Mouse (Mus musculus) heart, adult 2 months (tissue): ENCODE data around the gene Ccdc122. TPM values are rescaled to one million over a fixed set of nuclear protein-coding genes. Genes with fewer than 3 reads are reported as not detected.
A peak's percentile ranks its signal among the peaks of the same experiment; 100 is the strongest.
"Not testable (repeated sequence)": the region's sequence is repeated elsewhere in the genome, so short reads cannot be mapped to it uniquely, and the experiment has no call there.

Experiments
- DNase-seq, 2 experiments: peaks; one replicate each; pipeline ENCODE4 v3.0.0; 2021
- H3K27ac ChIP-seq: fragments of 200-600 bp; 2 replicates; pipeline ENCODE4 v1.8.1; 2022
- H3K27me3 ChIP-seq: fragments of 200-500 bp; 2 replicates; pipeline ENCODE4 v1.6.1; 2012; ENCODE audit warnings: mild to moderate bottlenecking, low read length, inconsistent platforms, mixed read lengths; ENCODE audit not compliant: control insufficient read depth, insufficient read depth
- H3K36me3 ChIP-seq: fragments of 200-500 bp; 2 replicates; pipeline ENCODE4 v1.6.1; 2012; ENCODE audit warnings: low read length, inconsistent platforms; ENCODE audit not compliant: control insufficient read depth, insufficient read depth
- H3K4me1 ChIP-seq: fragments of 200-500 bp; 2 replicates; pipeline ENCODE4 v1.6.1; 2011; ENCODE audit warnings: low read length; ENCODE audit not compliant: control insufficient read depth, insufficient read depth
- H3K4me3 ChIP-seq: fragments of 200-600 bp; 2 replicates; pipeline ENCODE4 v1.8.1; 2022
- H3K79me2 ChIP-seq: fragments of 200-500 bp; replicated peaks from 2 replicates; pipeline ENCODE4 v1.6.1; 2012; ENCODE audit warnings: mild to moderate bottlenecking, inconsistent platforms, low read length, moderate library complexity, mixed read lengths; ENCODE audit not compliant: control insufficient read depth, insufficient read depth
- H3K9ac ChIP-seq: fragments of 200-500 bp; 2 replicates; pipeline ENCODE4 v1.6.1; 2012; ENCODE audit warnings: low read depth, mild to moderate bottlenecking, control low read depth, inconsistent platforms, low read length, mixed read lengths
- CTCF ChIP-seq: fragments of 200-600 bp; IDR thresholded peaks from 2 replicates; pipeline ENCODE4 v1.8.1; 2022; ENCODE audit warnings: antibody characterized with exemption, mild to moderate bottlenecking, moderate library complexity
- EP300 ChIP-seq: fragments of 200-500 bp; IDR thresholded peaks from 2 replicates; pipeline ENCODE4 v1.6.1; 2011; ENCODE audit warnings: low read depth, low read length, control low read depth; ENCODE audit not compliant: insufficient read depth
- POLR2A ChIP-seq: fragments of 200-500 bp; IDR thresholded peaks from 2 replicates; pipeline ENCODE4 v1.6.1; 2011; ENCODE audit warnings: mild to moderate bottlenecking, low read depth, low read length, control low read depth; ENCODE audit not compliant: insufficient read depth
- WGBS: fragments of 180-500 bp; shearing (Covaris S2); methylation state at CpG from one replicate; pipeline ENCODE4 v1.1.7; 2018; 5-methylcytosine and 5-hydroxymethylcytosine counted together
- intact Hi-C: fragments of 180-260 bp; cut with DNase I; formaldehyde crosslinking; loops from one replicate; pipeline ENCODE4 v1.15.1; 2025
- long read RNA-seq: library from polyadenylated mRNA; stranded (forward); transcript quantifications from one replicate; pipeline ENCODE4 v2.0.0, GENCODE M21; 2021
- polyA plus RNA-seq: library from polyadenylated mRNA; depleted of rRNA; stranded (reverse); fragments of >200 nt; gene quantifications from 2 replicates; pipeline ENCODE4 v1.2.3, GENCODE M21; 2012; rRNA removed
- total RNA-seq, 2 experiments: library from RNA; stranded (reverse); gene quantifications; 2 replicates each; pipeline ENCODE4 v1.2.3; 2021

Gene Ccdc122
- total RNA-seq (under 1 TPM; 0.68 to 0.75 TPM), polyA plus RNA-seq (0.57 and 0.73 TPM in 2 replicates)
- long read RNA-seq: 0 reads

GRCm38 (mm10) chr14:77036226-77037046 is at the start of gene Ccdc122, which contains the start of gene Lacc1:
Gene Ccdc122 (plus strand): TSS chr14:77036772.
Gene Lacc1 (minus strand): TSS chr14:77036904.
- peak; percentile 88 to 92 for DNase-seq
- H3K9ac ChIP-seq: peak within 1 kb of the TSS; percentile 94
- no peaks in the 10 kb centered on the region; the same call in 1 of the 2 replicates for H3K4me1 ChIP-seq
- H3K4me3 ChIP-seq: peak within 1 kb of the TSS; percentile 80
- peak within 1 kb of the TSS; percentile 72 for H3K27ac ChIP-seq
- intact Hi-C loops: no loop called here
- H3K27me3 ChIP-seq: no peaks in the 10 kb centered on the region
- H3K79me2 ChIP-seq: no peaks in the 10 kb centered on the region
- WGBS: under 1% methylated on average over 83 of the region's 86 CpGs
- no peaks in the 10 kb centered on the region; the same call in 1 of the 2 replicates for H3K36me3 ChIP-seq
- TF ChIP-seq CTCF: peak; percentile 86
- 0 out of 2 replicates have a peak, but pooled peaks have one; percentile 42 for TF ChIP-seq POLR2A
- TF ChIP-seq EP300: 0 out of 2 replicates have a peak, but pooled peaks have one; percentile 32

- H3K4me3 ChIP-seq, H3K9ac ChIP-seq, DNase-seq, H3K79me2 ChIP-seq, H3K27ac ChIP-seq, H3K4me1 ChIP-seq, intact Hi-C loops, H3K27me3 ChIP-seq, H3K36me3 ChIP-seq: not testable (repeated sequence)
- WGBS: 83% methylated on average over 2 of the region's 2 CpGs
Measured at GRCm38 (mm10) chr14:76990351-76990750, 46.2 kb upstream of the Ccdc122 start.

DNA sequence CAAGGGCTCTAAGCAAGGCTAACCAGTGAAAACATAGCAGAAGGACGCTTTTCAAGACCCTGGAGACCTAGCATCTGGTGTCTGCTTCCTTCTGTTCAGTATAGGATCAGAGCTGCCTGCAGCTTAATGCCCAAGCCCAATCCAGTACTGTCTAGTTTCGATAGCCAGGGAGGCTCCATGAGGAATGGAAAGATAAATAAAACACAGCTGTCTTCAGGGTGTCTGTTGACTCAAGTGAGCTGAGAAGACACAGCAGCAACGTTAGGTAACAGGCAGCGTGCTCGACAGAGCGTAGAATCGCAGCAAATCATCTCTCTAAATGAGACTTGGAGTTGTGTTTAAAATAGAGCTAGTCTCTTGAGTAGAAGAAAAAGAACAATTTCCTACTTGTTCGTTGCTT is 31.8 kb upstream of the Ccdc122 start:
- no peak overlapping the region for H3K27ac ChIP-seq
- no peak for TF ChIP-seq CTCF
- intact Hi-C loops: loop anchor here (5.0 to 10.0 kb wide), 3 partner anchors 52 to 400 kb away; no protein-coding TSS in a partner anchor
- 52% methylated on average over 8 of the region's 8 CpGs for WGBS
- H3K4me3 ChIP-seq: no peak overlapping the region
- H3K79me2 ChIP-seq: no peaks in the 10 kb centered on the region
- H3K9ac ChIP-seq: no peak overlapping the region
- no peaks in the 10 kb centered on the region for H3K36me3 ChIP-seq
- H3K27me3 ChIP-seq: no peaks in the 10 kb centered on the region
- DNase-seq: no peak
- no peaks in the 10 kb centered on the region for H3K4me1 ChIP-seq

DNA sequence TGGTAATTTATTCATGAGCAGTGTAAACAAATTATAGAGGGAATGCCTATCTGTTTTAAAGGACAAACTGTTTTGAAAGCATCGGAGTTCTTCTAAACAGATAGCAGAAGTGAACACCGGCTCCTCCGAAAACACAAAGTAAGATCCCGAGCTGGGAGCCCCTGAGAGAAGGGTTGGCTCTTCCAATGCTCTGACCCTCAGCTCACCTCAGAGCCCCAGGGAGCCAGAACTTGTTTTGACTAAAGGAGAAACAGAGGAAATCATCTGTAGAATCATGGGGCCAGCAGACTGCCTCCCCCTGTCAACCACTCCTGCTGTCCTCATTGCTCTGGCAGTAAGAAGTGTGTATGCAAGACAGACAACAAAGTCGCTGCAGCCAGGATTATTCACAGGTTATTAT is 31.0 kb upstream of the Ccdc122 start:
- intact Hi-C loops: loop anchor here (5.0 to 10.0 kb wide), 3 partner anchors 53 to 401 kb away; no protein-coding TSS in a partner anchor
- no peaks in the 10 kb centered on the region for H3K79me2 ChIP-seq
- no peak overlapping the region for H3K4me3 ChIP-seq
- no peak overlapping the region for H3K9ac ChIP-seq
- DNase-seq: no peak
- no peaks in the 10 kb centered on the region for H3K36me3 ChIP-seq
- WGBS: 85% methylated on average over 5 of the region's 5 CpGs
- no peak overlapping the region for H3K27ac ChIP-seq
- H3K4me1 ChIP-seq: no peaks in the 10 kb centered on the region
- TF ChIP-seq EP300: no peak
- no peak for TF ChIP-seq CTCF
- no peak for TF ChIP-seq POLR2A
- no peaks in the 10 kb centered on the region for H3K27me3 ChIP-seq

GRCm38 (mm10) chr14:77008238-77008637 is 28.3 kb upstream of the Ccdc122 start:
- no peak overlapping the region for H3K4me3 ChIP-seq
- no peaks in the 10 kb centered on the region for H3K27me3 ChIP-seq
- H3K9ac ChIP-seq: no peak overlapping the region
- H3K79me2 ChIP-seq: no peaks in the 10 kb centered on the region
- WGBS: 6% methylated on average over 3 of the region's 3 CpGs
- H3K36me3 ChIP-seq: no peaks in the 10 kb centered on the region
- TF ChIP-seq POLR2A (no peak), EP300 (0 out of 2 replicates have a peak, but pooled peaks have one; percentile 34), CTCF (peak; percentile 84)
- intact Hi-C loops: loop anchor here (1.0 to 10.0 kb wide), 5 partner anchors 56 to 505 kb away; no protein-coding TSS in a partner anchor
- H3K27ac ChIP-seq: no peak overlapping the region
- peak; percentile 58 to 68 for DNase-seq
- H3K4me1 ChIP-seq: no peaks in the 10 kb centered on the region

DNA sequence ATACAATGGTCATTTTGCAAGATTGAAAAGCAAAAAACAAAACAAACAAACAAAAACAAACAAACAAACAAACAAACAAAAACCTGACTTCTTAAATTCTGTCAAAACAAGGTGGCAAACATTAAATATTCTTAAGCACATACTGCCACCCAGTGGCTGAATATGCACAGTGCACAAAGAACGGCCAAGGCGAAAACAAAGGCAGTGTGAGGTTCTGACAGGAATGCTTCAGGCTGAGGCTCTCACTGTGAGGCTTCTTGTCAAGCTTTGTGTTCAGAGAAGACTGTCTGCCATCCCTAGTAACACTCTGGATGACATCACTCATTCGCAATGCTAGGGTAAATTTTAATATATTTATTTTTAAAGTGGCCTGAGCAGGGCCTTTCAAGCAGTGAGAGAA is 24.8 kb upstream of the Ccdc122 start:
- Histone ChIP-seq H3K4me1 (no peaks in the 10 kb centered on the region), H3K79me2 (no peaks in the 10 kb centered on the region), H3K4me3 (no peak overlapping the region), H3K36me3 (no peaks in the 10 kb centered on the region), H3K27ac (no peak overlapping the region), H3K9ac (no peak overlapping the region), H3K27me3 (no peaks in the 10 kb centered on the region)
- WGBS: 6% methylated on average over 3 of the region's 3 CpGs
- TF ChIP-seq EP300: 0 out of 2 replicates have a peak, but pooled peaks have one; percentile 69
- TF ChIP-seq POLR2A: no peak
- DNase-seq: peak; percentile 42 to 72
- intact Hi-C loops: loop anchor here (1.0 to 2.0 kb wide), 2 partner anchors 533 to 891 kb away; no protein-coding TSS in a partner anchor

DNA sequence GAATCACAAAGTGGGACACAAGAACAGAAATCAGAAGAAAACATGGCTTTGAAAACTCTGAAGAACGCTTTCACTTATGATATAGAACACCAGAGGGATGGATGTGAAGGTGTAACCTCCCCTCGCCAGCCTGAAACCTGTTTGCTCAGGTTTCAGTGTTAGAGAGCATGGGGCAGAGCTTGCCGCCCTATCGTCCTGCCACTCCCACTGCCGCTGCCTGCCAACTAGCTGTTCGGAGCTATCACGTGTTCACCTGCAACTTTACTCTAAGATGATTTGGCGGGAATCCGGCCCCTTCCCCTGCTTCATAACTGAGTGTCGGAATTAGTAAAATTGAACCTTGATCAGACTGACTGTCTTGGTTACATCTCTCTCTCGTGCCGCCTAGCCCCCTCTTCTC is 19.8 kb upstream of the Ccdc122 start:
- H3K79me2 ChIP-seq, H3K27ac ChIP-seq, H3K4me1 ChIP-seq, DNase-seq, H3K36me3 ChIP-seq, H3K9ac ChIP-seq, H3K27me3 ChIP-seq, intact Hi-C loops, H3K4me3 ChIP-seq: not testable (repeated sequence)
- 44% methylated on average over 12 of the region's 12 CpGs for WGBS
